Mouse (Mus musculus) olfactory bulb, adult 2 months (tissue): ENCODE measurements around the gene Plxnc1. TPM values are rescaled to one million over a fixed set of nuclear protein-coding genes. Genes with fewer than 3 reads are reported as not detected.

Source experiments
- H3K27ac ChIP-seq: fragments of 200-500 bp; 2 replicates; pipeline ENCODE4 v1.5.1; 2012; ENCODE audit warnings: low read depth, low read length; ENCODE audit not compliant: insufficient read depth
- H3K4me1 ChIP-seq: fragments of 200-500 bp; 2 replicates; pipeline ENCODE4 v1.6.1; 2012; ENCODE audit warnings: low read length; ENCODE audit not compliant: control insufficient read depth, insufficient read depth
- H3K4me3 ChIP-seq: fragments of 200-500 bp; 2 replicates; pipeline ENCODE4 v1.5.1; 2012; ENCODE audit warnings: mild to moderate bottlenecking, low read depth, low read length, moderate library complexity; ENCODE audit not compliant: insufficient read depth
- CTCF ChIP-seq: fragments of 200-500 bp; IDR thresholded peaks from 2 replicates; pipeline ENCODE4 v1.5.1; 2012; ENCODE audit warnings: low read depth, mild to moderate bottlenecking, low read length, moderate library complexity; ENCODE audit not compliant: insufficient read depth
- POLR2A ChIP-seq: fragments of 200-500 bp; IDR thresholded peaks from 2 replicates; pipeline ENCODE4 v1.6.1; 2012; ENCODE audit warnings: mild to moderate bottlenecking, low read depth, low read length, moderate library complexity; ENCODE audit not compliant: insufficient read depth
- WGBS: fragments of 180-500 bp; shearing (Covaris S2); methylation state at CpG from one replicate; pipeline ENCODE4 v1.1.7; 2018; 5-methylcytosine and 5-hydroxymethylcytosine counted together
- polyA plus RNA-seq: library from polyadenylated mRNA; stranded (reverse); fragments of >200 nt; gene quantifications from 2 replicates; pipeline ENCODE4 v1.2.4, GENCODE M21; 2012; ENCODE audit warnings: low replicate concordance; ENCODE audit not compliant: missing spikeins, insufficient read depth, insufficient read length

Gene Plxnc1
- polyA plus RNA-seq, 1 experiment: not detected

GRCm38 (mm10) chr10:94844692-94845091 lies 99.9 kb downstream of the Plxnc1 start:
- no peak for TF ChIP-seq CTCF
- no peak for TF ChIP-seq POLR2A
- Histone ChIP-seq H3K4me1 (no peaks in the 10 kb centered on the region), H3K4me3 (no peak overlapping the region), H3K27ac (no peak overlapping the region)
- 89% methylated on average over 6 of the region's 6 CpGs for WGBS

- Histone ChIP-seq H3K4me1 (no peaks in the 10 kb centered on the region), H3K27ac (no peak overlapping the region), H3K4me3 (no peak overlapping the region)
- TF ChIP-seq CTCF: no peak
- no peak for TF ChIP-seq POLR2A
- 81% methylated on average over 9 of the region's 9 CpGs for WGBS
Observed at GRCm38 (mm10) chr10:94835874-94836273, 108.8 kb downstream of the Plxnc1 start.

GRCm38 (mm10) chr10:94829407-94829806 lies 115.2 kb downstream of the Plxnc1 start:
- WGBS: 18% methylated on average over 6 of the region's 6 CpGs
- no peak overlapping the region for H3K4me3 ChIP-seq
- H3K27ac ChIP-seq: peak overlapping the region; percentile 42
- TF ChIP-seq POLR2A (no peak), CTCF (no peak)
- H3K4me1 ChIP-seq: peaks cover 11% of the 10 kb centered on the region

- Histone ChIP-seq H3K4me1 (peaks cover 11% of the 10 kb centered on the region), H3K4me3 (no peak overlapping the region), H3K27ac (no peak overlapping the region)
- 89% methylated on average over 7 of the region's 7 CpGs for WGBS
- no peak for TF ChIP-seq POLR2A
- no peak for TF ChIP-seq CTCF
Observed at GRCm38 (mm10) chr10:94828734-94829230, 115.9 kb downstream of the Plxnc1 start.

GRCm38 (mm10) chr10:94827890-94828733 lies 116.5 kb downstream of the Plxnc1 start:
- TF ChIP-seq CTCF (no peak), POLR2A (no peak)
- Histone ChIP-seq H3K4me1 (peaks cover 11% of the 10 kb centered on the region), H3K27ac (no peak overlapping the region), H3K4me3 (no peak overlapping the region)
- 94% methylated on average over 14 of the region's 14 CpGs for WGBS

GRCm38 (mm10) chr10:94827325-94827724 lies 117.3 kb downstream of the Plxnc1 start:
- peaks cover 11% of the 10 kb centered on the region for H3K4me1 ChIP-seq
- no peak overlapping the region for H3K4me3 ChIP-seq
- 76% methylated on average over 10 of the region's 10 CpGs for WGBS
- no peak overlapping the region for H3K27ac ChIP-seq
- TF ChIP-seq POLR2A: no peak
- no peak for TF ChIP-seq CTCF

DNA sequence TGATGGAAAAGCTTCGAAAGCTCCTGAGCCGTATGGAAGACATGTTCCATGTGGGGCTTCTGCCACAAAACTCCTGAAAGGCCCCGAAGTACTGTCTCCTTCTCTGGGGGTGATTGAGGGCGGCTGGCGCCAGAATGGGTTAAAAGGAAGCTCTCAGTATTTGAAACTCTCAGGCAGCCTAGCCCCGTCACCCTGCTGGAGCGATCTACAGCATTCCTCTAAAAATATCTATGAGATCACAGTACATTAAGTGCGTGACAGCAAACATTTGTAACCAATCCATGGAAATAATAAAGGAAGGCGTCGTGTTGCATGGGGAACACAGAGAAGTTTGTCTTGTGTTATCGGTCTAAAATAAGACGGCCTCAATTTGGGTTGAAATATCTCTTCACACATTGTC lies 118.2 kb downstream of the Plxnc1 start:
- TF ChIP-seq CTCF (no peak), POLR2A (no peak)
- Histone ChIP-seq H3K4me3 (no peak overlapping the region), H3K27ac (no peak overlapping the region), H3K4me1 (peaks cover 11% of the 10 kb centered on the region)
- WGBS: 88% methylated on average over 12 of the region's 12 CpGs

DNA sequence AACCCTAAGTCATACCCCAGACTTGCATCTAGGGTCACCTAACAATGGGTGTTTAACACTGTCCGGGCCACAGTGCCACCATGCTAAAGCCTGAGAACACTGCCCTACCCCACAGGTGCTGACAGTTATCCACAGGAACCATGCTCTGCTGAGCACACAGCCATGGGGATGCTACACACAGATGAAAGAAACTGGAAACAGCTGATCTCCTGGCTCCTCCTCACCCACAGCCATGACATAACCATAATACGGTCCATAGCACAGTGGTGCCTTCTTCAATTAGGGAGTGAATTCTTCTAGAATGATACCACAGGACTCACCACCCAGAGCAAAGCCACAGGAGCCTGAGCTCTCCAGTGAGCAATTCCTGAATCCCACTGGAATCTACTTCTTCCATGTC lies 118.7 kb downstream of the Plxnc1 start:
- Histone ChIP-seq H3K4me3 (no peak overlapping the region), H3K27ac (no peak overlapping the region), H3K4me1 (peaks cover 11% of the 10 kb centered on the region)
- TF ChIP-seq CTCF (no peak), POLR2A (no peak)
- 93% methylated on average over 2 of the region's 2 CpGs for WGBS

DNA sequence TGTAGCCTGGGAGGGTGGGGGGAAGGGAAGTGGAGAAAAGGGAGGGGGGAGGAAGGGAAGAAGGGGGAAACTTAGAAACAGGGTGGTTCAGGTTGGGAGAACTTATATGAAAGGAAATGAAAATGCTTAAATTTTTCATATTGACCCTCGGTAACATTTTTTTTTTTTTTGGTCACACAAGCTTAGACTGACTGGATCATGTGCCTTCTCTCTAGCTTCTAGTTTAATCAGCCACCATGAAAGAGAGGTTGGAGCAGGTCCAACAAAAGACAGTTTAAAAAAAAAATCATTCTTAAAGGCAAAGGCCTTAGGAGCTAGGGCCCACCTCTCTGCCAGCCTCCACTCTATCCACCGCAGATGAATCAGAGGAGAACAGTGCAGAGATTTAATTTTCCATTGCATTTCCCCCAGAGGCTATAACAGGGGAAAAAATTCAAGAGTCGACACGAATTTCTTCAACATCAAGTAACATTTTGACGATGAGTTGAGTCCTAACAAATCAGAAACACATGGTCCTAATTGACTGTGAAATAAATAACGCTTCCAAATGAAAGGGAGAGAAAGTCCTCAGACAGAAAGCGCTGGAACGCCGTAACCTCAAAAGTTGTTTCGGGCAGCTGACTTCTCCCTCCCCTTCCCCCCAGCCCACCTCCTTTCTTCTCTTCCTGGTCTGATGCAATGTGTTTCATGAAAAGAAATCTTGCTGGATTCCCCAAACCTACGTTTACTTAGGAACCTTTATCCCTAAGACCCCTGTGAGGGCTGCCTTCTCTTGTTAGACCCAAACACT lies 120.5 kb downstream of the Plxnc1 start:
- no peak overlapping the region for H3K4me3 ChIP-seq
- H3K27ac ChIP-seq: no peak overlapping the region
- TF ChIP-seq CTCF (no peak), POLR2A (no peak)
- WGBS: 61% methylated on average over 11 of the region's 11 CpGs
- peaks cover 7% of the 10 kb centered on the region for H3K4me1 ChIP-seq
